Mouse (Mus musculus) testis, adult 2 months (tissue): ENCODE data around the gene Sox5.

Experiments used
- CTCF ChIP-seq: fragments of 200-500 bp; IDR thresholded peaks from 2 replicates; pipeline ENCODE4 v1.5.1; 2012; ENCODE audit warnings: low read depth, mild to moderate bottlenecking, inconsistent platforms, low read length, moderate library complexity; ENCODE audit not compliant: control insufficient read depth, insufficient read depth, insufficient replicate concordance
- POLR2A ChIP-seq: fragments of 200-500 bp; IDR thresholded peaks from 2 replicates; pipeline ENCODE4 v1.6.1; 2012; ENCODE audit warnings: low read depth, mild to moderate bottlenecking, inconsistent platforms, low read length, moderate library complexity; ENCODE audit not compliant: control insufficient read depth

GRCm38 (mm10) chr6:144761902-144762301, 19.9 kb downstream of the Sox5 start:
- TF ChIP-seq CTCF (no peak), POLR2A (no peak)
